Mouse (Mus musculus): ENCODE results near the gene Fem1a. TPM values are rescaled to one million over a fixed set of nuclear protein-coding genes. Genes with fewer than 3 reads are reported as not detected.

Fem1a gene
- total RNA-seq (2021): 10 to 100 TPM; 33.0 to 35.4 TPM

DNA sequence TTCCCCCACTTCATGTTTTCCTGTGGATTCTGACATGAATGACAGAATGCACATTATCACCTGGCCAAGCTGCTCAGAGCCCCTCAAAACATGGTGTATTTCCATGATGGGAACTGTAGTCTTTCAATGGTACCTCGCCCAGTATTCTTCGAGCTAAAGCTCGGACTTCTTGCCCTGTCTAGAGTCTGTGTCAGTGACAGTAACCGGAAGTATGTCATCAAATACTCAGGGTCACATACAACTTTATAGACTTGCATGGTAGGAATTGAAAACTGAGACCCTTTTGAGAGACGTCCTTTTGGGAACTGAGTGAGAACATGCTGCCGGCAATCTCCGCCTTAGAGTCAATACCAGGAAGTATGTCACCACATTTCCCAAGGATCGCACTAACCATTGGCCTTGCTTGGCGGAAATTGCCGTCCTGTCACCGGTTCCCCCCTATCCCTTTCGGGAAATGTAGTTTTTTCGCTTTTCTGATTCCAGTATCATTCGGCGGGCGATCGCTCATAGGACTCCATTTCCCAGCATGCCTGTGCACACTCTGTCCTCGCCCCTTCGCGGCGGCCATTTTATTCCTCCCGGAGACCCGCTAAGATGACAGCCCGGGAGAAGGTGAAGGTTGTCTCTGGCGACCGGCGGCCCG, at the start of gene Fem1a:
Gene Fem1a (plus strand): TSS at position 572 of the 643 bp plus-strand sequence.
- intact Hi-C loops (cut with DNase I): loop anchor here (5.0 kb wide), 1 partner anchor 124 kb away; no protein-coding TSS in a partner anchor
- peak; percentile 93 to 95 for DNase-seq (ENCODE audit: low spot score in 2 of 2)

DNA sequence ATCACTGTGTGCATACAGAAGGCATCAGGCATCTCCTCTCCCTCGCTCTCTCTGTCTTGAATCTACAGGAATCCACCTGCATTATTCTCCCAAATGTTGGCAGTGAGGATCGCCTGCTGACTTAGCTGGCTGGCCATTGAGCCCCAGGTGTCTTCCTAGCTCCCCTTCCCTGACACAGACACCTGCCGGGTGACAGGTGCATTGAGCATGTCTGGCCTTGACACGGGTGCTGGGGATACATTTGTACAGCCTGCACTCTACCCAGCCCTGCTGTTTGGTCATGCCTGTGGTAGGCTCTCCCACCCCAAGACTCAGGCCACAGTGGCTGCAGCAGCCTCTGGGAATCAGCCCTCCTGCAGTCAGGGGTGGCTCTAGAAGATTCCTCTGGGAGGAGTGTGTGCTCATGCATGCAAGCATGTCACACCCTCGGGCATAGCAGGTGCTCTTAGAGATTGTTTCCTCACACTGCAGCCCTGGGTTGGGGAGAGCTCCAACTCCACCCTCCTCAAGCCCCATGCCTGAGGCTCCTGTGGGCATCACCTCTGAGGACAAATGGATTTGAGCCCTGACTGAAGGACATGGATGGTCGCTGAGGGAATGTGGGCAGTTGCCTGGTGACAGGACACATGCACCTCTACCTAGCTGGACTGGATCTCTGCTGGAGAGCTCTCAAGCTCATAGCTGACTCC, 49.5 kb upstream of the Fem1a start:
- intact Hi-C loops (cut with DNase I): no loop called here

DNA sequence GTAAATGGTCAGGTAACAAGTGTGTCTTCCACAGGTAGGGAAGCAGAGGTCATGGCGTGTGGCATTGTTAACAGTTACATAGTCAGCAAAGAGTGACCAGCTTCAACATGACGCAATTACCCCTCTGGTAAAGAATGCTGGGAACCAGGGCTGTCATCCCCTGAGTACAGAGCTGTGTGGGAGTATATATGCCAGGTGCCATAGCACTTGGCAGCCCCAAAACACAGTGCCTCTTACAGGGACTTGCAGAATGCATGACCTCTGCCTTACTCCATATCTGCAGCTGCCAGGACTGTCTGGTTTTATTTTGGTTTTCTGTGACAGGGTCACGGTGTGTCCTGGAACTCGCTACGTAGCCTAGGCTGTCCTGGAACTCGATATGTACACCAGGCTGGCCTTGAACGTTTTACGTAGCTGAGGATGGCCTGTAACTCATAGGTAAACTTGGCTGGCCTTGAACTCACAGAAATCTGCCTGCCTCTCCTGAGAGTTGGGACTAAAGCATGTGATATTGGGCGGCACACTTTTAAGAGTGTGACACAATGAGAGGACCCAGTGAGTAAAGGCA, 48.6 kb upstream of the Fem1a start:
- DNase-seq (ENCODE audit: low spot score in 2 of 2): no peak
- intact Hi-C loops (cut with DNase I): no loop called here

More for the DNA sequence above, 49.5 kb upstream of the Fem1a start:
- DNase-seq (ENCODE audit: low spot score in 2 of 2): no peak

DNA sequence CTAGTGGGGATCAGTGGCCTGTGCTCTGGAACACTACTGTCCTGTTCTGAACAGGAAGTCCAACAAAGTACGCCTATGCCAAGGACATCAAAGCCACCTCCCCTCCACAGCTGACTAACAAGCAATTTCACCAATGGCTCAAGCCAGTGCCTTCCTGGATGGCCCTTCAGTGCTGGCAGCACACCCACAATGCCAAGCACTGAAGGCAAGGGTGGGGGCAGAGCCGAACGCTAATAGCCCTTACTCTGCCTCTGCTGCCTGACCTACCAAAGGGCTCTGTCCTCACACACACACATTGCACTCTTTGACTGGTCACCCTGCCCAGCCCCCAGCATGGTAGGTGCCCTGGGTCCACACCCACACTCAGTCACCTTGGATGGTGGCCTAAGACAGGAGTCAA, 47.8 kb upstream of the Fem1a start:
- DNase-seq (ENCODE audit: low spot score in 2 of 2): no peak
- intact Hi-C loops (cut with DNase I): no loop called here

DNA sequence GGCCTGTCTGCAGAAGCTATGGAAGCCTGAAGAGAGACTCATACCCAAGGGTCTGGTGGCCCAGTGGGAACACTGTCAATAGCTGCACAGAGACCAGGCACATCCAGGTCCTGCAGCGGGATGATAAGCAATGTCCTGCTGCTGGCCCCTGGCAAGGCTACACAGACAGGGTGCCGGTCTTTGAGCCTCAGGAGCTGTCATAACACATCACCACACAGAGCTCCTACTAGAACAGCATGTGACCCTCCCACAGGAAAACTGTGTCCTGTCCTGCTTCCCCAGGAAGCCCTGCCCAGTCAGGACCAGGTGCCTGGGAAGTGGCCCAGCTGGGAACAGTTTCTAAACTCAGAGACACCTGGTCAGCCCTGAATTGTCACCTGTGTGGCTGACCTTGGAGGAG, 45.5 kb upstream of the Fem1a start:
- intact Hi-C loops (cut with DNase I): no loop called here
- DNase-seq (ENCODE audit: low spot score in 2 of 2): no peak

DNA sequence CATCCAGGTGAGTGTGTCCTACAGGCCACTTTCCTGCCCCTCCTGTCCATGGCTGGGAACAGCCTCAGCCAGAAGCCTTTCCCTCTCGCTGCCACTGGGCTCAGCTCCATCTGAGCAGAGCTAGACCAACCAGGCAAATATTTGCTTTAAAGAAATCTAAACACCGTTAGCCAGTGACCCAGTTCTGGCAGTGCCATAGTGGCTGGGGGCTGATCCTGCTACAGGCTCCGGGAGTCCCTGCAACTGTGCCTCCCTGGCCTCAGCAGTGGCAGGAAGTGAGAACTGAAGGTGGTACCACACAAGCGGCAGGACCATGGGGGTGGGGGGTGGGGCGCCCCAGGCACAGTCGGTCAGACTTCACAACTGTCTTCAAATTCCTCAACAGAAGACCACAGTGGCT, 43.9 kb upstream of the Fem1a start:
- intact Hi-C loops (cut with DNase I): no loop called here
- no peak for DNase-seq (ENCODE audit: low spot score in 2 of 2)

DNA sequence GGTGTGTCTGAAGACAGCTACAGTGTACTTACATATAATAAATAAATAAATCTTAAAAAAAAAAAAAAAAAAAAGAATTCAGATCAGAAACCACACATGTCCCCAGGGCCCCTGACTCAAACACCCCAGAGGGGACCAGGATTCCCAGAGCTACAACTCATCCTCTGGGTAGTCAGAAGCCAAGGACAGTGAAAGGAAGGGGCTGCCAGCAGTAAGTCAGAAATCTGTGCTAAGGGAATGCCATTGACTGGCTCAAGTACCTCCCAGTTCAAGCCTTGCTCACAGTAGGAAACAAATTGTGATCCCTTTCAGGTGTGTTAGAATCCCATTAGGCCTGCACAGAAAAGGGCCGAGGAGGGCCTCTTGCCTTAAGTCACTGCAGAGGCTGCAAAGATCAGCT, 42.4 kb upstream of the Fem1a start:
- DNase-seq (ENCODE audit: low spot score in 2 of 2): no peak
- intact Hi-C loops (cut with DNase I): no loop called here

DNA sequence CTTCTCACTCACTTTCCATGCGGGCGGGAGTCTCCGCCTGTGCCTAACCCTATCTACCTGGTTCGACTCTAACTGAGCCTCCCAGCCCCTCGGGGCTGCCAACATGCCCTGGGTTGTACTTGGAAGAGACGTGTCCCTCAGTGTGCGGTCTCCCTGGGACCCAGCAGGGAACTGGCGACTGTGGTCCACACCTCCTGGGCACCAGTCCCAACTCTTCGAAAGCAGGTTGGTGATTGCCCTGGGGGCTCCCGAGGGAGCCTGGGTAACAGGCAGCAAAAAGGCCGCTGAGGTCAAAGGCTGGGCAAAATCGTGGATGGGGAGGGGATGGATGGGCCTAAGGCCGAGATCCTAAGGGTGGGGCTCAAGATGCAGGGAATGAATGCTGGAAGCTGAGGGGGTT, 38.9 kb upstream of the Fem1a start:
- intact Hi-C loops (cut with DNase I): loop anchor here (2.0 kb wide), 1 partner anchor 37 kb away; no protein-coding TSS in a partner anchor
- no peak for DNase-seq (ENCODE audit: low spot score in 2 of 2)

DNA sequence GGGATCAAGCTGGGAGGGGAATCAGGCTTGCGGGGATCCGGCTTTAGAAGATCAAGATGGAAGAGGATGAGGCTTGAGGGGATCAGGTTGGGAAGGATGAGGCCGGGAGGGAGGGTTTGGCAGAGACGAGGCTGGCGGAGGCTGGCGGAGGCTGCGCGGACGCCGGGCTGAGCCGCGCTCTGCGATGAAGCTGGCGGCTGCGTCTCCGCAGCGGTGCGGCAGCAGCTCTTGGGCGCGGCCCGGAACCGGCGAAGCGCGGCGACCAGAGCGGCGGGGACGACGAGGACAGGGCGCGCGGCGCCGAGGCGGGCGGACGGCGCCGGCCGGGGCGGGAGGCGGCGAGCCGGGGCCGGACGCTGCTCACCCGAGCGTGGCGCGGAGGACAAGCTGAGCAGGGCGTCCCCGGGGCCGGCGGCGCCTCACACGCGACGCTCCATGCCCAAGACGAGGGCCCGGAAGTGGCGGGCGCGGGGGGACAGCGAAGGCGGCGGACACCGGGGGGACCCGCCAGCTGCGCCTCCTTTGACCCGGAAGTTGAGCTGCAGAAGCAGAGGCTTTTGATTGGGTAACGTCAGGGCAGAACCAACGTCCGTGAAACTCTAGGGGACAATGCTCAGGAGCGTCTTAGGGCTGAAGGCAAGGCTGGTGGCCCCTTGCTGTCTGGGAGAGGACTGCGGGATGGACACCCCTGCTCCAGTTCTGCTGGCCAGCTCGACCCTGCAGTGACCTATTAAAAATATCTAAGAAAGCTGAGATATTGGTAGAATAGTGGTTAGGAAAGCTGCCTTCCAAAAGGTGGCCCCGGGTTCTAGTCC, 38.0 kb upstream of the Fem1a start, which contains the start of gene Dpp9:
Gene Dpp9 (minus strand): TSS at position 529 of the 815 bp plus-strand sequence.
- peak; percentile 92 for DNase-seq (ENCODE audit: low spot score in 2 of 2)
- intact Hi-C loops (cut with DNase I): loop anchor here (2.0 kb wide), 1 partner anchor 36 kb away; no protein-coding TSS in a partner anchor

DNA sequence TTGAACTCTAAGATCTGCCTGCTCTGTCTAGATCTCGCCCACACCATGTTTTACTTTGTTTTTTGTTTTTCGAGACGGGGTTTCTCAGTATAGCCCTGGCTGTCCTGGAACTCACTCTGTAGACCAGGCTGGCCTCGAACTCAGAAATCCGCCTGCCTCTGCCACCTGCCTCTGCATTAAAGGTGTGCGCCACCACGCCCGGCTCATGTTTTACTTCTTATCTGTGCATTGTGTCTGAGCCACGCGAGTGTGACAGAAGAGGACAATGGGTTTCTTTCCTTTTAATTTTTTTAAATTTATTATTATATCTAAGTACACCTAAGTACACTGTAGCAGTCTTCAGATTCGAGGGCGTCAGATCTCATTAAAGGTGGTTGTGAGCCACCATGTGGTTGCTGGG, 37.4 kb upstream of the Fem1a start:
- intact Hi-C loops (cut with DNase I): loop anchor here (2.0 kb wide), 1 partner anchor 36 kb away; no protein-coding TSS in a partner anchor
- DNase-seq (ENCODE audit: low spot score in 2 of 2): no peak

DNA sequence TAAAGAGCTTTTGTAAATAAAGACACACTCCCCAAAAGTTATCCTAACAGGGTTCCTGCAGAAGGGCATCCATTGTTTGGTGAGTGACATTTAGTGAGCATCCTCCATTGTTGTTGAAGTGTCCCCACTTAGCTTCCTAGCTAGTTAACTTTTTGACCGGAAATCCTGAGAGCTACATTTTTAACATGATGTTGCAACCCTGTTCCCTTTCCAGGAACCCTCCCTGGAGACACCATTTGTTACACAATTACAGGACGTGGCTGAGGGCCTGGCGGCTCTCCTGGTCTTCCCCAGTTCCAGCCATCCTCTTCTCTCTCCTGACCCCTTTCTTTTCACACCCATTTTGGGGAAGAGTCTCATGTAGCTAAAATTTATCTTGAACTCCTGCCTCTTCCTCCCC, 36.8 kb upstream of the Fem1a start:
- intact Hi-C loops (cut with DNase I): loop anchor here (2.0 kb wide), 1 partner anchor 35 kb away; no protein-coding TSS in a partner anchor
- DNase-seq (ENCODE audit: low spot score in 2 of 2): no peak

DNA sequence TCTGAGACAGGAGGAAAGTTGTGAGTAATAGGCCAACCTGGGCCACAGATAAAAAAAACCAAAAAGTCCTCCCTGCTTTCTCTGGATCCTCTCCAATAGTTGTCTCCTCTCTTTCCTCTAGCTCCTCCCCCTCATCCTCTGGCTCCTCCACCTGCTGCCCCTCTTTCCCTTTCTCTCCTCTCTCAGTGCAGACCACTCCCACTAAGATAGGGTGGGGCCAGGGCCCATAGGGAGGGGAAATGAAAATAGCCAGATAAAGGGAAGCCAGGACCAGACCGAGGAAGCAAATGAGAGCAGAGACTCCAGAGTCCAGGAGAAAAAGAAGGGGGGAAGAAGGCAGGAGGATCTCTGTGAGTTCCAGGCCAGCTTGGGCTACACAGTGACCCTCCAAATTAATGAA, 31.7 kb upstream of the Fem1a start:
- no peak for DNase-seq (ENCODE audit: low spot score in 2 of 2)
- intact Hi-C loops (cut with DNase I): no loop called here

DNA sequence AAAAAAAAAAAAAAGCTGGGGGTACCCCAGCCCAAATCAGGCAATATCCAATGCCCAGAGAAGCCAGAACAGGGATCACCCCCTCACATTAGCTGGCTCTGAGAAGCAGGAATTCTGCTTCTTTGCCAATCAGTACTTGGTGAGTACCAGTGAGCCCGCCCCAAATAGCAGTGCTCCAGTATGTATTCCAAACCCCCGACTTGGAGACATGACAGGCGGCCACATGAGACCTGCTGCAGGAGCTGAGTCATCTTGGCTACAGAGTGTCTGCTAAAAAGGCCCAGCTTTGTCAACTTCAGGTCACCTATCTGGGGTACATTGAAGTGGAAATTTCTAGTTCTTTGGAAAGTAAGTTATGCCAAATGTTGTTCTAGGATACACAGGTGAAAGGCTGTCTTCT, 30.0 kb upstream of the Fem1a start:
- intact Hi-C loops (cut with DNase I): no loop called here
- no peak for DNase-seq (ENCODE audit: low spot score in 2 of 2)

DNA sequence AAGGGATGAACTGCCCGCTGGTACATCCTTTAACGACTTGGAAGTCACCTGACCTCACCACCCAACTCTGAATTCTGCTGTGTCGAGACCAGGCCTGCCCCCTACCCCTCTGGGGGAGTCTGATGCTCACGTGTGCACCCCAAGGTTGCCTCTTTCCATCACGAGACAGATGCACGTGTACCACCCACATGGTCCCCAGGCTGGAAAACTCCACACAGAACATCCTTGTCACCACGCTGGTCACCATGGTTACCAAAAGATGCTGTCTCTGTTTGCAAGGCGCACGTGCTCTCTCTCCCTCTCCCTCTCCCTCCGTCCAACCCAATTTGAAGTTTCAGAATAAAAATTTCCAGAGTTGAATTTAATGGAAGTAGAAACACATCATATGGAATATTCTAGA, 26.7 kb upstream of the Fem1a start:
- intact Hi-C loops (cut with DNase I): no loop called here
- peak; percentile 71 to 82 for DNase-seq (ENCODE audit: low spot score in 2 of 2)

DNA sequence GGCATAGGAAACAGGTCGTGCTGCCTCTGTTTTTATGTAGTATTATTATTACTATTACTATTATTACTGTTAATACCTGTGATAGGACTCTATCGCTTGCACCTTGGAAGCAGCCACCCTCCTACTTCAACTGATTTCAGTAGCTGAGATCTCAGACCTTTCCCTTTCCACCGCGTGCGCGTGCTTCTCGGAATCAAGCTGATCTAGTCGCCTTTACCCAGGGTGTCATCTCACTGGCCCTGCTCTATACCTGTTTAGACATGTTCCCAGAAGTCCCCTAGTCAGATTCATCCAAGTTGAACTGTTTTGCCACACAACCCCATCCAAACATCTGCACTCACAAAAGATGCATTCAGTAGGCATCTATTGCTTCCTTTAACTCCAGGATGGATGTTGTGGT, 23.2 kb upstream of the Fem1a start:
- DNase-seq (ENCODE audit: low spot score in 2 of 2): no peak
- intact Hi-C loops (cut with DNase I): no loop called here

DNA sequence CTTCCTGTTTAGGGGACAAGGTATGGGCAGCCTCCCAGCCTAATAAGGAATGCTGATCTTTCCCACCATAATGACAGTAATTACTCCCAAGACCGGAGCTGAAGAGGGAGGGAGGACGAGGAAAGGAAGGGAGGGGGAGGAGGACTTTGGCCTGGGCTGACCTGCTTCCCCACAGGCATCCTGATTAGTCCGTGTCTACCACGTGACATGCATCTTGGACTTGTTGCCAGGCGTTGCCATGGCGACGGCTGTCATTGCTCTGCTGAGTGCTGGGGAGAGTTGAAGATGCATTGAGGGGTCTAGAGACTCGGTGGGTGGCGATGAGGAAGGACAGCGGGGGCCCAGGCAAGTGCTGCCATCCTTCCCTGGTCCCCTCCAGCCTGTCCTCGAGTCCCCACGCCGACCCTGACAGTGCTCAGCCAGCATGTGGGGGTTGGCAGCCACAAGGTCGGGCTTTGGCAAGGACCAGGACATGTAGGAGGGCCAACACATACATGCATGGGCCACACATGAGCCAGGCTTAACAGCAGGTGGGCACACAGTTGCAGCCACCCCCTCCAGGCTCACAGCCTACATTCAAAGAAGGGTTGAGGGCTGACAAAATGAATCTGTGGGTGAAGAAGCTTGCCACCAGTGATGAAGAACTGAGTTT, 22.7 kb upstream of the Fem1a start:
- DNase-seq (ENCODE audit: low spot score in 2 of 2): peak; percentile 81 to 83
- intact Hi-C loops (cut with DNase I): no loop called here

DNA sequence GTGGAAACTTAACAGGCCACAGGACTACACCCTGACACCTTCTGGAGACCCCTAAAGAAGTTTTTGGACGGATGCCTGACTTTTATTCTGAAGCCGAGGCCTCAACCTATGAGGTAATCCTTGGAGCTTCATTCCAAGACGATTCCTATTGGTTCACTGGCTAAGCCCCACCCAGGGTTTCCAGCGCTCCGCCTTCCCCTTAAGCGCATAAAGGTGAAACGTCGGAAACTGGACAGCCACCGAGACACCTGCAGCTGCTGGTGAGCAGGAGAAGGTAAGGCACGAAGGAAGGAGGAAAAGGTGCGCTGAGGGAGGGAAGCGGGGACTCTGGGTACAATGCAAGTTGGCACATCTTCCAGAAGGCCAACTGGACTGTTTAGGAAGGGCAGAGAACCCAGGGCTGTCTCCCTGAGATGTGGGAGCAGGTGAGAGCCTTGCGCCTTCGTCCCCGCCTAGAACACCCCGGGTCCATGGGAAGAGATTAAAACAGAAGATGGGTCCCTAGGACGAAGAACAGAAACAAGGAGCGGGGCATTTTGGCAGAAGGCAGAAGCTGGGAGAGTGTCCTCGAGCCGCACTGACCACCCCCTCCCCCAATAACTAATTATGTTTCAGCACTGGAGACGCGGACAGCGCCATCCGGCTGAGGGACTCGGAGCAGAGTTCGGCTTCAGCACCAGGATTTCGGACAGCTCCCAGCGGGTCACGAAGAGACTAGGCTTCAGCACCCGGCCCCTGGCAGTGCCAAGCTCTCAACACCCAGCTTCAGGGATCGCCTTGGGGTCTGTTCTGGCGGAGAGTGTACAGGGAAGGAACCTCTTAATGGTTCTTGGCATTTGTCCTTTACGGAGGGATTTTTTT, 14.8 kb upstream of the Fem1a start:
- intact Hi-C loops (cut with DNase I): no loop called here
- DNase-seq (ENCODE audit: low spot score in 2 of 2): peak; percentile 76 to 81

DNA sequence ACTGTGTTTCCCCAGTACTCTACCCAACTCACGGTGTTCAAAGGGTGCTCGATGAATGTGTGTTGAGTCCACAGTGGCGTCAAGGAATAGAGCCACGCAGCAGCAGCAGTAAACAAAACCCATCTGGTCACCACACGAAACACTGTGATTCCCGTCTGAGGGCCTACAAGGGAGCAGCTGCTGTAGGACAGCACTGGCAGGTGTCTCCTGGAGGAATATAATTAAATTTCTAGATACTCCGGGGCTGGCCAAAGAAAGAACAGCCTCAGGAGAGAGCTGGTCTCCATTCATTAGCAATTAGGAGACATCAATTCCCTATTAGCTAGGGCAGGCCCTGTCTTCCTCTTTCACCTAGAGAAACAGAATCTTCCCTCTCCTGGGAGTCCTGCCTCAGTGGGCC, 11.0 kb upstream of the Fem1a start:
- intact Hi-C loops (cut with DNase I): no loop called here
- DNase-seq (ENCODE audit: low spot score in 2 of 2): no peak

All from left cerebral cortex, postnatal 36 days (tissue).